Mouse (Mus musculus): ENCODE results near the gene Zfp787. TPM values are rescaled to one million over a fixed set of nuclear protein-coding genes. Genes with fewer than 3 reads are reported as not detected.

Zfp787 gene
- polyA plus RNA-seq (2011; ENCODE audit: insufficient read depth, insufficient read length, low replicate concordance, missing spikeins) = 15.3 and 38.1 TPM in 2 replicates

DNA sequence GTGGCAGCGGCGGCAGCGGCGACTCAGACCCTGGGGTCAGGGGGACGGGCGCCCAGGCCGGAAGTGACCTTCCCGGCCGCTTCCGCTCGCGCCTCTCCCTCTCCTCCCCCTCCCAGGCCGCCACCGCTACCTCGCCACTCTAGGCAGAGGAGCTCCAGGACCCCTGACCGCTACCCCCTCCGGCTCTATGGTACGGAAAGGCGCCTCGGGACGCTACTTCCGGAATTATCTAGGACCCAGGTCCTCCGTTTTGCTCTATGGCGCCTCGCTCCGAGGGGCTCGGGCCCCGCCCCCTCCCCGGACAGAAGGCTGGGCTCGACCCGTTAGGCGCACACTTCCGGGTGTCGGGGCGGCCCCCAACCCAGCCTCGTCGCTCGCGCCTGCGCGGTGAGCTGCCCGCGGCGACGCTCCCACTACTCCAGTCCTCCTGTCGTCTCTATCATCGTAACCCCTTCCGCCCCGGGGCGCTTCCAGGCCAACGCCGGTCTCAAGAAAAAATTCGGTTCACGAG, at the start of gene Zfp787:
TSS of gene Zfp787 (minus strand) at position 97 of the 511 bp plus-strand sequence.
- no peak for TF ChIP-seq CTCF (IDR thresholded peaks at IDR 0.05; ENCODE audit: control insufficient read depth, insufficient read depth, low read length)
- TF ChIP-seq POLR2A (IDR thresholded peaks at IDR 0.05; ENCODE audit: borderline replicate concordance, control insufficient read depth, low read depth, low read length) = no peak
- Histone ChIP-seq H3K4me1 (ENCODE audit: control insufficient read depth, insufficient read depth, low read length) (peaks cover 5% of the 10 kb centered on the region), H3K27ac (ENCODE audit: control insufficient read depth, insufficient read depth, low read depth, low read length, poor library complexity) (peak within 1 kb of the TSS; percentile 96), H3K4me3 (replicated peaks; ENCODE audit: control insufficient read depth, low read depth, low read length) (peak within 1 kb of the TSS; percentile 76)
- under 1% methylated on average over 44 of the region's 54 CpGs for WGBS

- Histone ChIP-seq H3K4me1 (ENCODE audit: control insufficient read depth, insufficient read depth, low read length) (no peaks in the 10 kb centered on the region), H3K4me3 (replicated peaks; ENCODE audit: control insufficient read depth, low read depth, low read length) (no peak overlapping the region), H3K27ac (ENCODE audit: control insufficient read depth, insufficient read depth, low read depth, low read length, poor library complexity) (no peak overlapping the region)
- 71% methylated on average over 3 of the region's 3 CpGs for WGBS
- TF ChIP-seq POLR2A (IDR thresholded peaks at IDR 0.05; ENCODE audit: borderline replicate concordance, control insufficient read depth, low read depth, low read length) (no peak), CTCF (IDR thresholded peaks at IDR 0.05; ENCODE audit: control insufficient read depth, insufficient read depth, low read length) (no peak)
Measured at GRCm38 (mm10) chr7:6204200-6204599, 48.4 kb upstream of the Zfp787 start.

DNA sequence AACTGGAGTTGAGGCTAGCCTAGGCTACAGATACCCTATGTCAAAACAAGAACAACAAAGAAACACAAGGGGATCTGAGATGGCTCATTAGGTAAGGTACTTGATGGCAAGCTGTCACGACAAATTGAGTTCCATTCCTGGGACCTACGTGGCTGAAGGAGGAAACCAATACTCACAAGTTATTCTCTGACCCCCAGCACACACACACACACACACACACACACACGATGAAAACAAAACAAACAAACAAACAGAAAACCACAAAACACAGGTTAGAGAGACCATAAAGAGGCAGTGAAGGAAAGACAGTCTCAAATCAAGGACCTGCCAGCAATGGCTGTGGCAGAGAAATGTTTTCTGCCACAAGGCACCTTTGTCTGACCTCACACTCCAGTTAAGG, 41.0 kb upstream of the Zfp787 start, which contains the start of gene Galp:
TSS of gene Galp (plus strand) at position 301 of the 400 bp plus-strand sequence.
- Histone ChIP-seq H3K27ac (ENCODE audit: control insufficient read depth, insufficient read depth, low read depth, low read length, poor library complexity) (no peak within 1 kb of the TSS), H3K4me1 (ENCODE audit: control insufficient read depth, insufficient read depth, low read length) (no peaks in the 10 kb centered on the region), H3K4me3 (replicated peaks; ENCODE audit: control insufficient read depth, low read depth, low read length) (no peak within 1 kb of the TSS)
- TF ChIP-seq CTCF (IDR thresholded peaks at IDR 0.05; ENCODE audit: control insufficient read depth, insufficient read depth, low read length) = no peak
- TF ChIP-seq POLR2A (IDR thresholded peaks at IDR 0.05; ENCODE audit: borderline replicate concordance, control insufficient read depth, low read depth, low read length) = no peak
- WGBS = 58% methylated on average over 3 of the region's 3 CpGs

GRCm38 (mm10) chr7:6195777-6196176, 40.0 kb upstream of the Zfp787 start:
- Histone ChIP-seq H3K27ac (ENCODE audit: control insufficient read depth, insufficient read depth, low read depth, low read length, poor library complexity) (no peak overlapping the region), H3K4me3 (replicated peaks; ENCODE audit: control insufficient read depth, low read depth, low read length) (no peak overlapping the region), H3K4me1 (ENCODE audit: control insufficient read depth, insufficient read depth, low read length) (no peaks in the 10 kb centered on the region)
- 48% methylated on average over 2 of the region's 2 CpGs for WGBS
- TF ChIP-seq POLR2A (IDR thresholded peaks at IDR 0.05; ENCODE audit: borderline replicate concordance, control insufficient read depth, low read depth, low read length) = no peak
- TF ChIP-seq CTCF (IDR thresholded peaks at IDR 0.05; ENCODE audit: control insufficient read depth, insufficient read depth, low read length) = peak; percentile 28; the same call in 1 of the 2 replicates

GRCm38 (mm10) chr7:6194129-6194528, 38.3 kb upstream of the Zfp787 start:
- H3K4me3 ChIP-seq (replicated peaks; ENCODE audit: control insufficient read depth, low read depth, low read length) = no peak overlapping the region
- TF ChIP-seq CTCF (IDR thresholded peaks at IDR 0.05; ENCODE audit: control insufficient read depth, insufficient read depth, low read length) (peak; percentile 91), POLR2A (IDR thresholded peaks at IDR 0.05; ENCODE audit: borderline replicate concordance, control insufficient read depth, low read depth, low read length) (no peak)
- H3K27ac ChIP-seq (ENCODE audit: control insufficient read depth, insufficient read depth, low read depth, low read length, poor library complexity) = no peak overlapping the region
- 21% methylated on average over 5 of the region's 5 CpGs for WGBS
- no peaks in the 10 kb centered on the region for H3K4me1 ChIP-seq (ENCODE audit: control insufficient read depth, insufficient read depth, low read length)

DNA sequence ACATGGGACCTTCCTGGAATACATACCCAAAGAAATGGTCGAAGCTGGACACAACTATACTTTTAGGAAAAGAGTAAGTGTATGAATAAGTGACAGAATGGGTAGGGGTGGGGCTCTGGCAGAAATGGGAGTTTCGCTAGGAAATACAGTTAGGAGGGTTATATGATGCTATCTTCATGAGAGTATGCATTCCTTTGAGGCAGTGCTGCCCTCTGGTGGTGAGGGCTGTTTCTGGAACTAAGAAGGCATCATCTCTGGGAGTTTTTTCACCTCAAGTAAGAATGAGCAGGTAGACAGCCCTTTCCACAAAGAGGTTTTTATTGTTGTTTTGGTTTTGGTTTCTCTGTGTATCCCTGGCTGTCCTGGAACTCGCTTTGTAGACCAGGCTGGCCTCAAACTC, 35.6 kb upstream of the Zfp787 start:
- TF ChIP-seq POLR2A (IDR thresholded peaks at IDR 0.05; ENCODE audit: borderline replicate concordance, control insufficient read depth, low read depth, low read length) = no peak
- peak; percentile 53 for TF ChIP-seq CTCF (IDR thresholded peaks at IDR 0.05; ENCODE audit: control insufficient read depth, insufficient read depth, low read length)
- no peaks in the 10 kb centered on the region for H3K4me1 ChIP-seq (ENCODE audit: control insufficient read depth, insufficient read depth, low read length)
- H3K4me3 ChIP-seq (replicated peaks; ENCODE audit: control insufficient read depth, low read depth, low read length) = no peak overlapping the region
- 20% methylated on average over 3 of the region's 3 CpGs for WGBS
- H3K27ac ChIP-seq (ENCODE audit: control insufficient read depth, insufficient read depth, low read depth, low read length, poor library complexity) = no peak overlapping the region

DNA sequence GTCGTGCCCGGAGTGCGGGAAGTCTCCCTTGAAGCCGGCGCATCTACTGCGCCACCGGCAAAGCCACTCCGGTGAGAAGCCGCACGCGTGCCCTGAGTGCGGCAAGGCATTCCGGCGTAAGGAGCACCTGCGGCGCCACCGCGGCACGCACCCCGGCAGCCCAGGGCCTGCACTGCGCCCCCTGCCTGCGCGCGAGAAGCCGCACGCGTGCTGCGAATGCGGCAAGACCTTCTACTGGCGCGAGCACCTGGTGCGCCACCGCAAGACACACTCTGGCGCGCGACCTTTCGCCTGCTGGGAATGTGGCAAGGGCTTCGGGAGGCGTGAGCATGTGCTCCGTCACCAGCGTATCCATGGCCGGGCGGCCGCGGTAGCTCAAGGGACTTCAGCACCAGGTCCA, 33.7 kb upstream of the Zfp787 start:
- TF ChIP-seq CTCF (IDR thresholded peaks at IDR 0.05; ENCODE audit: control insufficient read depth, insufficient read depth, low read length) = no peak
- Histone ChIP-seq H3K4me3 (replicated peaks; ENCODE audit: control insufficient read depth, low read depth, low read length) (no peak overlapping the region), H3K27ac (ENCODE audit: control insufficient read depth, insufficient read depth, low read depth, low read length, poor library complexity) (no peak overlapping the region), H3K4me1 (ENCODE audit: control insufficient read depth, insufficient read depth, low read length) (no peaks in the 10 kb centered on the region)
- WGBS = 93% methylated on average over 45 of the region's 45 CpGs

GRCm38 (mm10) chr7:6186756-6187155, 31.0 kb upstream of the Zfp787 start:
- 72% methylated on average over 2 of the region's 2 CpGs for WGBS
- H3K4me1 ChIP-seq (ENCODE audit: control insufficient read depth, insufficient read depth, low read length) = no peaks in the 10 kb centered on the region

DNA sequence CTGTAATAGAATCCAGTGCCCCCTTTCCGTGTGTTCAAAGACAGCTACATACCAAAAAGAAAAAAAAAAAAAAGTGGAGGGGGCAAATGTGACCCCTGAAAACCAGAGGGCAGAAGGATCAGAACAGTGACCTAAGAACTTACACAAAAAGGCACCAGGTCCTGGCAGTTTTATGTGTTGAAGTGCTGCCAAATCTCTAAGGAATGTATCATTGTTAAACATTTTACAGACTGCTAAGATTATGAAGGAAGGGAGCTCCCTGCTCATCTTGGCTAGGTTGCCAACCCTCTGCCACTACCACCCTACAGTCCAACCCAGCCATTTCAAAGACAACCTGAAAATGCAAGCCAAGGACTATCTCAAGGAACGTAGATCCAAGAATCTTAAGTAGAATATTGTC, 30.4 kb upstream of the Zfp787 start:
- 81% methylated on average over 2 of the region's 2 CpGs for WGBS

More at GRCm38 (mm10) chr7:6186756-6187155, 31.0 kb upstream of the Zfp787 start:
- no peak overlapping the region for H3K4me3 ChIP-seq (replicated peaks; ENCODE audit: control insufficient read depth, low read depth, low read length)
- no peak overlapping the region for H3K27ac ChIP-seq (ENCODE audit: control insufficient read depth, insufficient read depth, low read depth, low read length, poor library complexity)
- no peak for TF ChIP-seq POLR2A (IDR thresholded peaks at IDR 0.05; ENCODE audit: borderline replicate concordance, control insufficient read depth, low read depth, low read length)
- no peak for TF ChIP-seq CTCF (IDR thresholded peaks at IDR 0.05; ENCODE audit: control insufficient read depth, insufficient read depth, low read length)

More for the DNA sequence above, 30.4 kb upstream of the Zfp787 start:
- TF ChIP-seq POLR2A (IDR thresholded peaks at IDR 0.05; ENCODE audit: borderline replicate concordance, control insufficient read depth, low read depth, low read length) = no peak
- TF ChIP-seq CTCF (IDR thresholded peaks at IDR 0.05; ENCODE audit: control insufficient read depth, insufficient read depth, low read length) = no peak
- Histone ChIP-seq H3K4me1 (ENCODE audit: control insufficient read depth, insufficient read depth, low read length) (no peaks in the 10 kb centered on the region), H3K27ac (ENCODE audit: control insufficient read depth, insufficient read depth, low read depth, low read length, poor library complexity) (no peak overlapping the region), H3K4me3 (replicated peaks; ENCODE audit: control insufficient read depth, low read depth, low read length) (no peak overlapping the region)
